Mouse (Mus musculus) spleen, adult 18-20 months (tissue): ENCODE measurements around the gene Cwc15.

ENCODE experiments used
- DNase-seq, 2 experiments: peaks; one replicate each; pipeline ENCODE4 v3.0.0; 2022; ENCODE audit warnings: mixed read lengths in 2 of 2

The Cwc15 gene

GRCm38 (mm10) chr9:14548366-14548761 is 47.9 kb downstream of the Cwc15 start:
- no peak for DNase-seq

GRCm38 (mm10) chr9:14558332-14558731 is 57.9 kb downstream of the Cwc15 start:
- no peak for DNase-seq

GRCm38 (mm10) chr9:14559430-14559829 is 59.0 kb downstream of the Cwc15 start:
- no peak for DNase-seq

GRCm38 (mm10) chr9:14559996-14560395 is 59.6 kb downstream of the Cwc15 start:
- DNase-seq: no peak
